In genomic region chr2:173377497-173378257, GRCm38 (mm10) we compare ENCODE assay signal across 8 mouse cellular contexts.
DNase-seq lines count a peak whose midpoint lies in the region; ATAC-seq lines count a peak whose summit lies in the region.

No protein-coding gene starts in this region.

- no peaks in the 10 kb centered on the region for H3K9me3 ChIP-seq in heart, embryonic 15.5 days (replicated peaks)
- H3K9me3 ChIP-seq in liver, embryonic 12.5 days (replicated peaks): peaks cover 6% of the 10 kb centered on the region; the same call in 1 of the 2 replicates
- no peaks in the 10 kb centered on the region for H3K9me3 ChIP-seq in hindbrain, embryonic 11.5 days (ENCODE audit: control insufficient read depth, low read length)

- peak overlapping the region; percentile 43; the same call in 1 of the 2 replicates for H3K27ac ChIP-seq in heart, embryonic 15.5 days
- no peak overlapping the region for H3K27ac ChIP-seq in liver, embryonic 12.5 days
- no peak overlapping the region for H3K27ac ChIP-seq in hindbrain, embryonic 11.5 days (ENCODE audit: low read depth, low read length)

- H3K4me1 ChIP-seq in heart, embryonic 15.5 days (replicated peaks): peaks cover 27% of the 10 kb centered on the region
- H3K4me1 ChIP-seq in liver, embryonic 12.5 days: peaks cover 12% of the 10 kb centered on the region
- no peaks in the 10 kb centered on the region for H3K4me1 ChIP-seq in hindbrain, embryonic 11.5 days (replicated peaks; ENCODE audit: control insufficient read depth, insufficient read depth, low read length)

- 0 out of 2 replicates have a peak, but pooled peaks have one; percentile 12 for ATAC-seq in heart, embryonic 15.5 days (replicated peaks; ENCODE audit: insufficient number of reproducible peaks, insufficient read depth, low FRiP score, low read depth)
- ATAC-seq in liver, embryonic 12.5 days: peak; percentile 58
- ATAC-seq in hindbrain, embryonic 11.5 days (ENCODE audit: low FRiP score): no peak

- H3K36me3 ChIP-seq in heart, embryonic 15.5 days: no peaks in the 10 kb centered on the region
- H3K36me3 ChIP-seq in liver, embryonic 12.5 days: no peaks in the 10 kb centered on the region
- H3K36me3 ChIP-seq in hindbrain, embryonic 11.5 days (ENCODE audit: control insufficient read depth, insufficient read depth, low read length): no peaks in the 10 kb centered on the region

- H3K4me2 ChIP-seq in heart, embryonic 15.5 days: no peak overlapping the region
- no peak overlapping the region for H3K4me2 ChIP-seq in liver, embryonic 12.5 days
- no peak overlapping the region for H3K4me2 ChIP-seq in hindbrain, embryonic 11.5 days (replicated peaks; ENCODE audit: low read depth, low read length)

- no peak overlapping the region for H3K4me3 ChIP-seq in heart, embryonic 15.5 days
- H3K4me3 ChIP-seq in liver, embryonic 12.5 days: no peak overlapping the region
- H3K4me3 ChIP-seq in hindbrain, embryonic 11.5 days (ENCODE audit: low read depth, low read length): no peak overlapping the region

- DNase-seq in thymus, postnatal 0 days (ENCODE audit: low spot score): peak; percentile 53
- DNase-seq in thymus, postnatal 4 days: no peak
- DNase-seq in thymus, postnatal 25 days: peak; percentile 37
- no peak for DNase-seq in spleen, adult 18-20 months
- no peak for DNase-seq in layer of hippocampus, postnatal 25 days (ENCODE audit: extremely low spot score in 1 of 2, low spot score in 1 of 2)
- no peak for DNase-seq in hindbrain, embryonic 11.5 days (ENCODE audit: low spot score)

- H3K27me3 ChIP-seq in heart, embryonic 15.5 days: no peaks in the 10 kb centered on the region
- no peaks in the 10 kb centered on the region for H3K27me3 ChIP-seq in liver, embryonic 12.5 days (replicated peaks)
- H3K27me3 ChIP-seq in hindbrain, embryonic 11.5 days (ENCODE audit: control insufficient read depth, insufficient read depth, low read length): no peaks in the 10 kb centered on the region

- no peak overlapping the region for H3K9ac ChIP-seq in heart, embryonic 15.5 days
- no peak overlapping the region for H3K9ac ChIP-seq in liver, embryonic 12.5 days
- H3K9ac ChIP-seq in hindbrain, embryonic 11.5 days (ENCODE audit: low read depth, low read length): no peak overlapping the region

- 41% methylated on average over 10 of the region's 12 CpGs for WGBS in heart, embryonic 15.5 days
- 17% methylated on average over 10 of the region's 12 CpGs for WGBS in liver, embryonic 12.5 days (ENCODE audit: insufficient replicate concordance)
- 77% methylated on average over 11 of the region's 12 CpGs for WGBS in hindbrain, embryonic 11.5 days

Comparison
In these comparisons a context has a peak if more than half of its experiments do, and no peak if none do; other contexts are left out.
1. DNase-seq: peak in thymus, postnatal 0 days (single experiment) and thymus, postnatal 25 days (single experiment); none in thymus, postnatal 4 days (single experiment), spleen, adult 18-20 months (0 of 2), layer of hippocampus, postnatal 25 days (0 of 2) and hindbrain, embryonic 11.5 days (single experiment).